Mouse (Mus musculus) G1E (cell line): ENCODE measurements at regions not wholly inside any gene's neighbourhood (a gene's known extent, or its start where the extent isn't known, plus 50 kb on each side); places are given as distances from the start of the nearest gene placed in this dataset.

ENCODE experiments used
- CTCF ChIP-seq: IDR thresholded peaks from 2 replicates; pipeline ENCODE4 v1.5.1; 2012; ENCODE audit warnings: low read depth, low read length, inconsistent platforms, mixed read lengths
- GATA1 ChIP-seq: IDR thresholded peaks from 2 replicates; pipeline ENCODE4 v1.6.1; 2012; ENCODE audit warnings: borderline replicate concordance, low read length, inconsistent platforms, mixed read lengths
- TAL1 ChIP-seq: conservative IDR thresholded peaks from 2 replicates; pipeline ENCODE4 v1.6.1; 2012; ENCODE audit warnings: low read depth, low read length, inconsistent platforms, mixed read lengths

DNA sequence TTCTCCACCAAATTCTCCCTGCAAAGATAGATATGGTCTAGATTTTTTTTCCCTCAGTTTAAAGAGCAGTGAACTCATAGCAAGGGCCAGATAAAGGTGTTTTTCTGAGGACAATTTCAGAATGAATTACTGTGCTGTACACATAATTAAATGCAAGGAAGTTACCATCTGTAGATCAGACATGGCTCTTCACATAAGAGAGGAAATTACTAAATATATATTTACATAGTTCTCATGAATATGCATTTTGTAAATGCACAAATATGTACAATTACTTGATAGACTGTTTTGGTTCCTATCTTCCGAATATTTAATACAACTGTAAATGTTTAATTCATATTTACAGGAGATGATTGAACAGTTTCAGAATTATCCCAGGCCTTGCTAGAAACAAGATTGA is 769.9 kb upstream of the A1bg start:
- TF ChIP-seq CTCF: no peak
- TF ChIP-seq TAL1: no peak
- TF ChIP-seq GATA1: no peak
